Mouse (Mus musculus): ENCODE measurements around the gene Siah3.

Gene Siah3

DNA sequence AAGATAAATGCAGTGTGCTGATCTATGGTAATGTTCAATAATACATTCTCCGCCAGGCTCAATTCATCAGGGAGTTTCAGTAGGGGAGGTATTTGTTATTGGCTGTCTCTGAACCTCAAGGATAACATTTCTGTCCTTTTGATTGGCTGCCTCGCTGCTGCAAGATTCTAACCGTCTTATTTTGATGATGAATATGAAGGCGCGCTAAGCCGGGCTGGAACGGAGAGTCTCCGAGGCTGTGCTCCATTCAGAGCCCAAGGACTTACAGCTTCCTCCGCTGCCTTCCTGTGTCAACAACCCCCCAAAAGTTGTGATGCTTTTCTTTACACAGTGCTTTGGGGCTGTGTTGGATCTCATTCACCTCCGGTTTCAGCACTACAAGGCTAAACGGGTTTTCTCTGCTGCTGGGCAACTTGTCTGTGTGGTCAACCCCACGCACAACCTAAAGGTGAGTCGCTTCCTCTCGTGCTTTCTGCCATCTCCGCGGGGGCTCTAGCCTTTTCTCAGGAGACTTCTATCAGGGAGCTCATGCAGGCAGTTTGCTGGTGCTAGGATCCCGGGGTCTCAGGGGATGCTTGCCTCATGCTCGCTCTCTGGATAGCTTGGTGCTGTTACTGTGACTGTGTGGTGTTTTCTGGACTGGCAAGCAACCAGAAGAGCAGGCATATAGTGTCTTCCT is at the start of gene Siah3:
TSS of gene Siah3 (plus strand) at position 240 of the 679 bp plus-strand sequence.
- DNase-seq (ENCODE audit: low spot score in 2 of 2) = peak; percentile 38 to 53

DNA sequence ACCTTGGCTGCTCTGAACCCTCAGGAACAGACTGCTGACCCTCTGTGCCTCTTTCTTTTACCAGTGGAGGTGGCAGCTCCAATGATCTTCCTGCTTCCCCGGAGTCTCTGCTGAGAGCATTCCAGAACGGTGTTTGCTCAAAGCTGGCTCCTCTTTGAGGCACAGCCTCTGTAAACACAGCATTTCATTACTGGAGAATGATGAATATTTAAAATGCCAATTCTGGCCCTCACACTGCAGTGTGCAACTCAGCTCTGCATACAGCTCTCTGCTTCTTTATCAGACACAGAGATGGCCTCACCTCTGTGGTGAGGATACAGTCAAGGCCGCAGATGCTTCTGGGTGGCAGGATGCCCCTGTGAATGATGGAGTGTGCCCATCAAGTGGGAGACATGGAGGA is 46.0 kb upstream of the Siah3 start:
- no peak for DNase-seq (ENCODE audit: low spot score in 2 of 2)

DNA sequence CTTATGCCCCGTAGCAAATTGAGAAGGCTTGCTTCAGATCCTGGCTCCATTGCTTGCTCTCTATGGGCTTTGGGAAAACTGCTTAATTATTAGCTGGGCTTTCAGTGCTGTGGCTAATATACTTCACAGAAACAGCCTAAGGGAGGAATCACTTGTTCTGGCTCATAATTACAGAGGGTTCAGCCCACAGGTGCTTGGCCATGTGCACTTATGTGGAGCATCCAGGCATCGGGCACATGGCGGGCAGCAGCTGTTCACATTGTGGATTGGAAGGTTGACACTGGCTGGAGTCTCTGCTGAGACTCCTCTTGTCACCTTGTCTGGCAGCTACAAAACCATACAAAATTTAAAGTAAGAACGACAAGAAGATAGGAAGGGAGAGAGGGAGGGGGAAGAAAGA is 45.4 kb upstream of the Siah3 start:
- DNase-seq (ENCODE audit: low spot score in 2 of 2) = no peak

DNA sequence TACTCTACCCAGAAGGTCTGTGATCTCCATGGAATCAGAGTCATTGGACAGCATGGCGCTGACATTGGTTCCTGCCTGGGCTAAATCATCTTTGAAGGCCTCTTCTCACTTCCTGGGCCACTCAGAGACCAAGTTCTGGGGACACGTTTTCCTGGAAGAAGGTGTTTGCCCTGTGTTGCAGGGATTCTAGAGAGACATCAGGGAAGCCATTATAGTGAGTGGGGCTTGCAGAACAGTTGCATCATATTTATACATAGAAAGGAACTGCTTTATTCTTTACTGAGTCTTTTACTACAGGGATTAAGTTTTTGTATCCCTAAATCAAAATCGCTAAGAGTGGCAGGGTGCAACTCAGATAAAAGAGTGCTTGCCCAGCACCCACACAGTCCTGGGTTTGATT is 37.1 kb upstream of the Siah3 start:
- DNase-seq (ENCODE audit: low spot score in 2 of 2) = no peak

DNA sequence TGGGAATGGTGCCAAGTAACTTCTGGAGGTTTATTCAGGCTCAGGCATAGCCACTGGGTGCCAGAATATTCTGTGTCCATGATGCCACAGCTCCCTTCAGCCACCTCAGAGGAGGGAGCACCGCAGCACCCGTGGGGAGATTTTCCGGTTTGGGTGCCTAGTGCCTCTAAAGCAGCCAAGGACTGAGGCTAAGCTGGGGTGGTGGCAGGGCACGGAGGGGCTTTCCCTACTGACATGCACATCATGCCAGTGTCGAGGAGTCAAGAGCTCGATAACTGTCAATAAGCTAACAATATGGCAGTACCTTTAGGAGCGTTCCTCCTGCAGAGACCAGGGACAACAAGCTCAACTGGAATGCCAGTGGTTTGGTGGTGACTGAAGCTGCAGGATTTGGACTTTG is 35.9 kb upstream of the Siah3 start:
- DNase-seq (ENCODE audit: low spot score in 2 of 2) = no peak

DNA sequence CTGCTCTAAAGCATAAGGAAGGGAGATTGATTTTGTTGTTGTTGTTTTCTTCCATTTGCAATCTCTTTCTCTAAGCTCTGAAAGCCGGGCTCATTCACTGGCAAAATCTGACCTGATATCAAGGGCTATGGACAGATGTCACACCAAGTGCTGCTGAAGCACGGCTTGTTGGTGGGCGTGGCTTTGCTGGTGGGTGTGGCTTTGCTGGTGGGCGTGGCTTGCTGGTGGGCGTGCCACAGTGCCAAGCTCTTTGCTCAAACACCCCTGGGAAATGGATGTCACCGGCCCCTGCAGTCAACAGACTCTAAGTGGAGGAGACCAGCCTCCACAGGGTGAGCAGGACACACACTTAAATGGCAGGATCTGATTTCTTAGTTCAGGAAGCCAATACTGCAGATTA is 35.0 kb upstream of the Siah3 start:
- DNase-seq (ENCODE audit: low spot score in 2 of 2) = peak in 1 of 2 experiments; percentile 0

DNA sequence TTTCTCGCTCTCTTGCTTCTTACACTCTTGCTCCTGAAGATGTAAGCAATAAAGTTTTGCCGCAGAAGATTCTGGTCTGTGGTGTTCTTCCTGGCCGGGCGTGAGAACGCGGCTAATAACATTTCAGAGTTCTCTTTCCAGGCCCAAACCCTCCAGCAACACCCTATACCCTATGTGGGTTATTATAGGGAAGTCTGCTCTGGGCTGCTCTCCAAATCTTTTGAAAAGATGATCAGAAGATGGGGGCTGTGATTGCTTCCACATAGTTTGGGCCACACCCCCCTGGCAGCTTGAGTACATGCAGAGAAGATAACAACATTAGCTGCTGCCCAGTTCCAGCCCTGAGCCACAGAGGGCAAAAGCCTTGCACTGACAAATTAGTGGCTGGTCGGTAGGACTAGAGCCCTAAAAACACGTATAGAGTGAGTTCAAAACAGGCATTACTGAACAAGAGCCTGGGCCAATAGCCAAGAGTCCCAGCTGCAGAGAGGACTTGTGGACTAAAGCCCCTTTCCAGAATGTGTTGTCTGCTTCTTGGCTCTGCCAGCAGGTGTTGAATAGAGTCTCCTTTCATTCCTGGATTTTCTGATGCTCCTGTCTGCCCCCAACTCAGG is 24.5 kb upstream of the Siah3 start:
- no peak for DNase-seq (ENCODE audit: low spot score in 2 of 2)

DNA sequence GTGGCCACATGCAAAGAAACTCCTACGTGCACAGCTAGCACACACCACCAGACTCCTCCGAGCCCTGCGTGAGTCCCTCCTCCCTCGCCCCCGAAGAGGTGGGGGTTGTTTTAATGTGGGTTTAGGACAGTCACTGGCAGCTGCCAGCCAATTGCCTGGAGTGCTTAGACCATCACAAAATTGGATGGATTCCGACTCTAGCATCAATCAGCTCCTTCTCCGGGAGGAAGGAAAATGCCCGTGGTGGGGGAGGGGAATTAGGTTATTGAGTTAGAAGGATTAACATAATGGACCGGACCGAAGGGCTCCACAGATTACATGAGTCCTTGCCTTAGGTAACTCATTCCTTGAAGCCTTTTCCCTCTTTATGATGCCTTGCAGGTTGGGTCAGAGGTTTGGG is 22.9 kb upstream of the Siah3 start:
- no peak for DNase-seq (ENCODE audit: low spot score in 2 of 2)

DNA sequence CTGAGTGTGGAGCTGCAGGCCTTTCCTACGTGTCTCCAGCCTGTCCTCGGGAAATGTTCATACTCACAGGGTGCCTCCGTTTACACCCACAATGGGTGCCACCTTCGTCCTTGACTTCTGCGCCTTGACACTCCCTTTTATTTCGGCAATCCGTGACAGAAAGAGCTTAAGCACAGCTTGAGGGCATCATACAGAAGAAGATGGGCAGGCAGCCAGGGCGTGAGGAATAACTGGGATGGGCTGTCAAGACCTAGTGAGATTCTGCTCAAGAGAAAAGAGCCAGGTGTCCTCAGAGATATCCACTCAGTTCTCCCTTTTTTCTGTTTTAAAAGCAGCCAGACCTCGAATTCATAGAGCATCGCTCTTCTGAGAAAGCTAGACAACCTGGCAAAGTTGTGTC is 21.2 kb upstream of the Siah3 start:
- no peak for DNase-seq (ENCODE audit: low spot score in 2 of 2)

DNA sequence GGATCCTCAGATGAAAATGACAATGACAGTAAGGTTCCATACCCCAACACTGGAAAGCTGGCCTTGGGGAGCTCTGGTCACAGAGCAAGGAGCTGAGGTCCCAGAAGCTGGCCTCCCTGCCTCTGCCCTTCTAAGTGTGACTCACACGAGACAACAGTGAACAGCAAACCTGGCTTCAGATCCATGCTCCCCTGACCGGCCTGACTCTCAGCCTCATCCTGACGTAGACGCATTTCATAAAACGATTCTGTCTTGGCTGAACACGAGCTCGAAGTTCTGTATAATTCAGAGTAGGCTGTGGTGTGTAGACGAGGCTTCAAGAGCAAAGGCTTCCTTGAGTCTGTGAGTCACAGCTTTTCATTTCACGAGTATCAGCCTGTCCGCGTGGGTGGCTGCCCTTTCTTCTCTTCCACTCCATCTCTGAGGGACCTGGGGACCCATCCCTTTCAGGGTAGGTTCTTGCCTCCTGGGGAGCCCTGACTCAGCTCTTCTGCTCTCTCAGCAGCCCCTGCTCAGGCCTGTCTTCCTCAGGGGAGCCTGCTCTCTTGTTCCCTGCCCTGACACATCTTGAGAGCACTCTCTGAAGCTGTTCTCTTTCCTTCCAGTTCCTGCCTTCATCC is 11.2 kb upstream of the Siah3 start:
- DNase-seq (ENCODE audit: low spot score in 2 of 2) = no peak

DNA sequence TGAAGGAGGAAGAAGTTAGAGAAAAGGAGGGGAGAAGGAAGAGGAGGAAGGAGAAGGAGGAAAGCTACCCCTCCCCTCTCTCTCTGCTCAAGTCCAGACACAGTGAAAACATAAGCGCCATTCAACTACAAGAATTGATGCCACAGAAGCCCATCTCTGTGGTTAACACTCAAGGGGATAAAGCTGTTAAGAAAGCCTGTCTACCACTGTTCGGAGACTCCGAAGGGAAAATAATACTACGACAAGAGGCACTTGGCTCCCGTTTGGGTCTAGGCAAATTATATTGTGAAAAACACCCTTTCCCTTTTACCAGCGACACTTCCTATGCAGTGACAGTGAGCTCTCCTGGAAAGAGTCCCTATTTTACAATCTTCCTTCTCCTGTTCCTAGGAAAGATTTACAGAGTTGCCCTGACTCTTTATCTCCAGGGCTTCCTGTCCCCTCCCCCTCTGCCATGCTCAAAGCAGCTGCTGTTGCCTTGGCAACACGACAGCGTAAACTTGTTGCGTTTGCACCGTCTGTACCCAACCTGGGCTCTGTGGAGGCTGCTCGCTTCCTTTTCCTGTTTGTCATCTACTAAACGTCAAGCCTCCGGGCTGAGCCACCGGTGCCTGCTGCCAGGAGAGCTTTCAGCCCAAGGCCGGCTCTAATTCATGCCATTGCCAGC is 10.4 kb upstream of the Siah3 start:
- peak; percentile 75 to 83 for DNase-seq (ENCODE audit: low spot score in 2 of 2)

DNA sequence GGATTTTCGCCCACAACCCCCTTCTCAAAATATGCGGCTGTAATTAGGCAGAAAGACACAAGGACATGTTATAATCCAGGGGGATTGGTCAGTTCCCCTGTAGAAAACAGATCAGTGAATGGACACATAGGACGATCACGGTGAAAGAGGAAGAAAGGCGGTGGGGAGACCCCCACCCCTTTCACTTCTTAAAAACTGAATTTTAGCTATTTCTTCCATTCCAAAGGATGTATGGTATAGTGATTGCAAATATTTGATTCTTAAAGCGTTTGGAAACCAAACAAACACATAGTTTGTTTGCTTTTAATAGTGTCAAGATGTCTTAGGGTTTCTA is 9.9 kb upstream of the Siah3 start:
- no peak for DNase-seq (ENCODE audit: low spot score in 2 of 2)

DNA sequence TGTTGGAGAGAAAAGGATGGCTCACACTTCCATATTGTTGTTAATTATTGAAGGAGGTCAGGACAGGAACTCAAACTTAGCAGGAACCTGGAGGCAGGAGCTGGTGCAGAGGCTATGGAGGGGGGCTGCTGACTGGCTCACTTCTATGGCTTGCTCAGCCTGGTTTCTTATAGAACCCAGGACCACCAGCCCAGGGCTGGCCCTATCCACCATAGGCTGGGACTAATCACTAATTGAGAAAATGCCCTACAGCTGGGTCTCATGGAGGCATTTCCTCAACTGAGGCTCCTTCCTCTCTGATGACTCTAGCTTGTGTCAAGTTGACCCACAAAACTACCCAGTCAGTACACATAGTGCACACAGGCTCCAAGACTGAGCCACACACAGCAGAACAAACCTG is 9.5 kb upstream of the Siah3 start:
- peak in 1 of 2 experiments; percentile 2 for DNase-seq (ENCODE audit: low spot score in 2 of 2)

DNA sequence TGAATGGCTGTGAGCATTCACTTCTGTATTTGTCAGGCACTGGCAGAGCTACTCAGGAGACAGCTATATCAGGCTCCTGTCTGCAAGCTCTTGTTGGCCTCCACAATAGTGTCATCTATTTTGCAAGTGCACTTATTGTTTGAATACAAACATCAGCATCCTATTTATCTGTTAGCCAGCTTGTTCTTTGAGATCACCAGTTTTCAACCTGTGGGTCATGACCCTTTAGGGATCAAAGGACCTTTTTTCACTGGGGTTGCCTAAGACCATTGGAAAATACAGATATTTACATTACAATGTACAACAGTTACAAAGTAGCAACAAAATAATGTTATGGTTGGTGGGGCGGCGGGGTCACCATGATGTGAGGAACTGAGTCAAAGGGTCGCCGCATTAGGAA is 1.9 kb upstream of the Siah3 start:
- no peak for DNase-seq (ENCODE audit: low spot score in 2 of 2)

DNA sequence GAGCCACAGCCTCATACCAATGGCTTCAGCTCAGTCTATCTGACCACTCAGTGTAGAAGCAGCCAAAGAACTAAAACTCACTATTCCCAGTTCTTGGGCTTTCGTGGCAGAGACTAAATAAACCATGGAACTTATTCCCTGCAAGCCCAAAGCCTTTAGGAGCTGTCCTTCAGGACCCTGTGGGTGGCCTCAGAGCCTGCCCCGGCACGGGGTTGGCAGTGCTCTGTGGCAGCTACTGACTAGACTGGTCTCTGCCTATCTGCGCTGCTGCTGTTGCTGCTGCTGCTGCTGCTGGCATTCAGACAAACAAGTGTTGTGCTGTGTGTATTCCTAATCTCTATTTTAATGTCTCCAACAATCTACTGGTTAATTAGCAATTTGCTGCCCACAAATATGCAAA is 1.1 kb upstream of the Siah3 start:
- no peak for DNase-seq (ENCODE audit: low spot score in 2 of 2)

DNA sequence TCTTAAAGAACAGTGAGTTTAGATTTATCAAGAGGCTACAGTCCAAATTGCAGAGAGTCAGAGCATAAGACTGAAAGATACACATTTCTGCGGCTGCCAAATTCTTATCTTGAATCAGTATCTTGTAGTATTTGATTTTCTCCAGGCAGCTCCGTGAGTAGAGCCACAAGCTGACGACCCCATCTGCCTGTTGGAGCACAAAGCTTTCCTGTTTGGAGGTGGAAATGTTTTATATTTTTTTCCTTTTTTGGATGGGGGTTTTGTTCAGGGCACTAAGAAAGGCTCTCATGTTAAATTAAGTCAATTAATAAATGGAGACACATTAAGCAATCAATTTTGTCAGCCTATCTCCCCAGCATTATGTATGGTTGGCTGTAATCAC is 430 bp upstream of the Siah3 start:
- DNase-seq (ENCODE audit: low spot score in 2 of 2) = no peak

DNA sequence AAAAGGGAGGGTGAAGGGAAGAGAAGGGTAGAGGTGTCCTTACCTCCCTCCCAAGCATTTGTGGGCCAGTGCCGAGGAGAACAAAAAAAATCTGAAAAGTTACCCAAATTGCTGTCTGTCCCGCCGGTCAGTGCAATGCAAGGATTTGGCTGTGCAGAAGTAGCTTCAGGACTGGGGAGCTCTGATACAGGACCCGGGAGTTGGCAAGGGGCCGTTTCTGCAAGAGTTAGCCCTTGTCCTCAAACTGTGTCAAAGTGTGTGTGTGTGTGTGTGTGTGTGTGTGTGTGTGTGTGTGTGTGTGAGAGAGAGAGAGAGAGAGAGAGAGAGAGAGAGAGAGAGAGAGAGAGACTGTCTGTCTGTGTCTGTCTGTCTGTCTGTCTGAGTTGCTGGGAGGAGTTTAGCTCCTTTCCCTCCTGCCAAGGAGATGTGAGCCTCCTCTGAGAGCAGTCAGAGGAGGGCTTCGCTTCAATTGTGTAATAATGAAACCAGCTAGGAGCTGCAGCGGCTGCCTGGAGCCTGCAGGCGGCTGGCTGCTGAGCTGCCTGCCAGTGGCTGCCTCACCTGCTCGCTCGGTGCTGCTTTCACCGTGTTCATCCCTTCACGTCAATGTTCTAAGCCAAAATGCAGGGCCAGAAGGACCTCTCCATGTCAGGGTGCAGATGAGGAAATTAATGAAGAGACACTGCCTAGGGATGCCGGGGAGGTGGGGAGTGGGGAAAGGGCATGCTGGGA is 873 bp downstream of the Siah3 start:
- DNase-seq (ENCODE audit: low spot score in 2 of 2) = peak; percentile 50 to 51

DNA sequence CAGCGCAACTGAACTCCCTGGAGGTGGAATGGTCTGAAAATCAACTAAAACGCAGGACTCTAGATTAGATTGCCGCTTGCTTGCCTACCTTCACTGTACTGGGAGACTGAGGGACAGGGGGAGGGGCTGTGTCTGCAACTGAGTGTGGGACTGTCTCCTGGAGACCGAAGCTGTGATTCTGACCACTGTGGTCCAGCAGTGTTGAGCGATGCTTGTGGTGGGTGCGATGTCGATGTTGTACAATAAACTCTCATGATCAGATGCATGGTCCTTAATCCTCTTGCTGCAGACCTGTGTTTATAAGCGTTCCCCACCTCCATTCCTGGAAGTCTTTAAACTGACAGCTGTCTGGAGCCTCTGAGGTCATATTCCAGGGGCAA is 1.4 kb downstream of the Siah3 start:
- no peak for DNase-seq (ENCODE audit: low spot score in 2 of 2)

DNA sequence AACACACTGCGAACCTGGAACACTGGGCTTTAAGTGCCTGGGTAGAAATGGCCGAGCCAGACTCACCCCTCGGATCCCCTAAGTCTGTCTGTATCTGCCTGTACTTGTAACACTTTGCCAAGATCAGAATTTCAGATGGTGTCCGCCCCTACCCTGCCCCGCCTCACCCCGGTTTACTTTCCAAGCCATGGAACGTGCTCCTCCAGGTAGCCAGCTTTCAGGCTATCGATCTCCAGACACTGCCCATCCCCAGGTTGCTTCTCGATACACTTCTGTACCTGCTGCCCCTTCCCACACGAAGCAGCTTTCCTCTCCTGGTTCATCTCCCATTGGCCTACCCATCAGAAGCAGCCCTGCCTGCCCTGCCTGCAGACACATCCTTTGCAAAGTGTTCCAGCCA is 3.6 kb downstream of the Siah3 start:
- no peak for DNase-seq (ENCODE audit: low spot score in 2 of 2)

DNA sequence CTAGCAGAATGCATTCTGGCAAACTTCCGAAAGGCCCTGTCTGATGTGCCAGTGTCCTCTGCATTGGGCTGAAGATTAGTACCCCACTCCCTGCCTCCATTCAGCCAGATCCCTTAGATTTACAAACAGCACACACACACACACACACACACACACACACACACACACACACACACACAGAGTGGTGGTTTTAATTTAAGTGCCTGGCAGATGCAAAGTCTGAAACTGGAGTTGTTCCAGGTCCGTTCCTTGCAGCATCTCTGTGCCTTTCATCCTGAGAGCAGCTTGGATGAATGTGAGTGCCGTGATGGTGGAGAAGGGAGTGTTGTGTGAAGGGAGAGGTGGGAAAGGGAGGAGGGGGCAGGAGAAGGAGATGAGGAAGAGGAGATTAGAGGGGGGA is 4.2 kb downstream of the Siah3 start:
- peak; percentile 44 to 71 for DNase-seq (ENCODE audit: low spot score in 2 of 2)

DNA sequence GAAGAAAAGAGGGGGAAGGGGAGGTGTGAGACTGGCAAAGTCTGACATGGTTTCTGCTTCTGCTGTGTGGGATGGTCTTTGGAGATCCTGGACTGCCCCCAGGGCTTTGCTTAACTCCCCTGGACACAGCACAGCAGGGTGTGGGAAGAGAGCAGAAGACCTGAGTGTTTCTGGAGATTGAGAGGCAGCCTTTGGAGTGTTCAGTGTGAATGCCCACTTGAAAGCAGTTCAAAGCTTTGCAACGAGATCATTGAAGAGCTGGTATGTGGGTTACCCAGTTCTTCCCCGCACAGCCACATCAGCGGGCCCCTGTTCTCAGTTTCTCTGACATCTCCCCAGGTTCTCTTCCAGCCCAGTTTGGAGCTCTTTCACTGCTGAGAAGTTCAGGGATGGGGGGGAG is 4.7 kb downstream of the Siah3 start:
- no peak for DNase-seq (ENCODE audit: low spot score in 2 of 2)

DNA sequence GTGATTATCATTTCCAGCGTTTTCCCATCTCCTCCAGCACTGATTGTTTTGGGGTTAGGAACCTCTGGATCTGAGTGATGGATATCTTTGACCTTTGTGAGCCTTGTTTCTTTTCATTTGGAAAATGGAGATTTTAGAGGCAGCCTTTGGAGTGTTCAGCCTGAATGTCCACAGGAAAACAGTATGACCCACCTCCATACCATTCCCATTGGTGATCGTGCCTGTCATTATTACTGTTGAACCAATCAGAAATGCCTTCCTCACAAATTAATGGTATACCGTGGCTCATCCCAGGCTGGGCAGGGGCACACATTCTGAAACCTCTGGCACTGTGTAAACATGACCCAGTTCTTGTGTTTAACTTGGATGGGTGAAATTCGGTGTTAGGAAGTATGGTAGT is 6.0 kb downstream of the Siah3 start:
- DNase-seq (ENCODE audit: low spot score in 2 of 2) = no peak

Measured in frontal cortex, postnatal 10 days (tissue).